Mouse (Mus musculus): ENCODE measurements at regions not wholly inside any gene's neighbourhood (a gene's known extent, or its start where the extent isn't known, plus 50 kb on each side); places are given as distances from the start of the nearest gene placed in this dataset.

DNA sequence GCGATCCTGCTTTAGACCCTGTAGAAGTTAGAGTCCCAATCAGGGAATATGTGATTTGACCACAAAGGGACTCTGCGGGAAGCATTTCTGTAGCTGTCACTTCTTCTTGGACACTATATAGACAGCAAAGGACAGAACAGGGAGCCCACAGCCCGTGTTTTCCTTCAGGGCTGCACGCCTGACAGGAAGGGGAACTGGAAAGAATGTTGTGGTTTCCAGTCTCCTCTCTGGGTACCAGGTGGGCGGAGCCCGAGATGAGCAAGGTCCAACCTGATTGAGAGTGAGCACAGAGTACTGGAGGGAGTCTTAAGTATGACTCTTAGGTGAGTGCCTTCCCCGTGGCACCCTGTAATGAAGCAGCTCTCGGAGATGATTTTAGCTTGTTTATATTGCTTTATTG lies 346.8 kb upstream of the Gm10131 start:
- Histone ChIP-seq H3K9ac (ENCODE audit: low read depth, low read length) (no peak overlapping the region), H3K4me3 (ENCODE audit: low read length) (no peak overlapping the region), H3K36me3 (ENCODE audit: control insufficient read depth, insufficient read depth, low read length) (no peaks in the 10 kb centered on the region), H3K4me2 (replicated peaks; ENCODE audit: low read depth, low read length) (no peak overlapping the region), H3K27me3 (ENCODE audit: control insufficient read depth, insufficient read depth, low read length) (no peaks in the 10 kb centered on the region), H3K4me1 (ENCODE audit: control insufficient read depth, insufficient read depth, low read length) (no peaks in the 10 kb centered on the region; the same call in 1 of the 2 replicates), H3K27ac (ENCODE audit: low read depth, low read length) (no peak overlapping the region), H3K9me3 (ENCODE audit: control insufficient read depth, low read length) (no peaks in the 10 kb centered on the region)
- no peak for ATAC-seq (ENCODE audit: low FRiP score, low TSS enrichment)
- 91% methylated on average over 8 of the region's 8 CpGs for WGBS

DNA sequence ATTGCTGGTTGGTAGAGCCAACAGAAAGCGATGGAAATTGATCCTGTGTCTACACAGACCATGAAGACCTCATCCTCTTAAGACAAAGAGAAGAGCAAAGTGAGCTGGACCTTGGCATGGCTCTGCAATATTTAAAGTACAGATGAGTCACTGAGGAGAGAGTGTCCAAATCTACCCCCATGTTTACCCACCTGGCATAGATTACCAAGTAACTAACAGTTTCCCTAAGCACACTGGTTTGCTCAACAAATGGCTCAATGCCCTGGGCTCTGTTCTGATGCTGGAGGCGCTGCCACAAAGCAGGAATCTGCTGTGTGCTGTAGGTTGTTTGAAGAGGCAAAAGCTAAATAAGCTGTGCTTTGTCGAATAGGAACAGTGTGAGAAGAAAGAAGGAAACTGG lies 345.0 kb upstream of the Gm10131 start:
- Histone ChIP-seq H3K4me3 (ENCODE audit: low read length) (no peak overlapping the region), H3K27ac (ENCODE audit: low read depth, low read length) (no peak overlapping the region), H3K36me3 (ENCODE audit: control insufficient read depth, insufficient read depth, low read length) (no peaks in the 10 kb centered on the region), H3K4me1 (ENCODE audit: control insufficient read depth, insufficient read depth, low read length) (no peaks in the 10 kb centered on the region), H3K4me2 (replicated peaks; ENCODE audit: low read depth, low read length) (no peak overlapping the region), H3K9me3 (ENCODE audit: control insufficient read depth, low read length) (no peaks in the 10 kb centered on the region), H3K9ac (ENCODE audit: low read depth, low read length) (no peak overlapping the region), H3K27me3 (ENCODE audit: control insufficient read depth, insufficient read depth, low read length) (no peaks in the 10 kb centered on the region)
- no peak for ATAC-seq (ENCODE audit: low FRiP score, low TSS enrichment)
- 77% methylated on average over 3 of the region's 3 CpGs for WGBS

DNA sequence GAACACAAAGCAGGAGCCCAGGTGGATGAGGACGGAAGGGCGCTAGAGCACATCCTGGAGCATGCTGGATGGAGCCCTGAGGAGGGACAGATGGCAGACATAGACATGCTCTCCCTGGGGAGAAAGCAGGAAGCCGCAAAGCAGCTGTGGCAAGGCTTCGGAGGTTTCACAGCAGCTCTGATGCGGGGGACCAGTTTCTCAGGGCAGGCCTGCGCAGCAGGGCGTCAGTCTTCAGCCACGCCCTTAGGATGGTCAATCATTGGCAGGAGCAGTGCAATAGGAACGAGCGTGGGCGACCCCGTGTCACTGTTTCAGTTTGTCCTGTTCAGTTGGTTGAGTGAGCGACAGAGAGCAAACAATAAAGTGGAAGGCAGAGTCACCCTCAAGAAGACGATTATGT lies 343.8 kb upstream of the Gm10131 start:
- WGBS: 76% methylated on average over 14 of the region's 14 CpGs
- peak; percentile 37; the same call in 1 of the 2 replicates for ATAC-seq (ENCODE audit: low FRiP score, low TSS enrichment)
- Histone ChIP-seq H3K4me1 (ENCODE audit: control insufficient read depth, insufficient read depth, low read length) (no peaks in the 10 kb centered on the region), H3K27ac (ENCODE audit: low read depth, low read length) (no peak overlapping the region), H3K4me3 (ENCODE audit: low read length) (no peak overlapping the region), H3K27me3 (ENCODE audit: control insufficient read depth, insufficient read depth, low read length) (no peaks in the 10 kb centered on the region), H3K9ac (ENCODE audit: low read depth, low read length) (no peak overlapping the region), H3K36me3 (ENCODE audit: control insufficient read depth, insufficient read depth, low read length) (no peaks in the 10 kb centered on the region), H3K9me3 (ENCODE audit: control insufficient read depth, low read length) (no peaks in the 10 kb centered on the region), H3K4me2 (replicated peaks; ENCODE audit: low read depth, low read length) (no peak overlapping the region)

DNA sequence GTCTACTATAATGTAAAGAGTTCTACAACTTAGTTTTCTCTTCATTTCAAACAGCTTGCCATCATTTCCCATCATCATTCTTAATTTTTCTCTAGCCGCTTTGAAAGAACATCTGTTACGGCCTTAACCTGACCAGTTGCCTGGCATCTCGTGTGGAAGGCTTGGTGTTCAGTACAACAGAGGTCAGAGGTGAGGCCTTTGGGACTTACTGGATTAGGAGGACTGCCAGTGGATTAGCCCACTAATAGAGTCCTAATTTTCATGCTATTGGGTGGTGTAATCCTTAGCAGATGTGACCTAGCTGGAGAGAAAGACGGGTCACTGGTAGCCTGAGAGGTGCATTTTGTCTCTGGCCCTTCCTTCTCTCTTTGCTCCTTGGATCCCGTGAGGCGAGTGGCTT lies 341.3 kb upstream of the Gm10131 start:
- H3K27me3 ChIP-seq (ENCODE audit: control insufficient read depth, insufficient read depth, low read length): no peaks in the 10 kb centered on the region
- no peak overlapping the region for H3K9ac ChIP-seq (ENCODE audit: low read depth, low read length)
- H3K4me3 ChIP-seq (ENCODE audit: low read length): no peak overlapping the region
- 94% methylated on average over 6 of the region's 6 CpGs for WGBS
- no peak overlapping the region for H3K4me2 ChIP-seq (replicated peaks; ENCODE audit: low read depth, low read length)
- no peak overlapping the region for H3K27ac ChIP-seq (ENCODE audit: low read depth, low read length)
- no peaks in the 10 kb centered on the region for H3K36me3 ChIP-seq (ENCODE audit: control insufficient read depth, insufficient read depth, low read length)
- no peak for ATAC-seq (ENCODE audit: low FRiP score, low TSS enrichment)
- no peaks in the 10 kb centered on the region for H3K9me3 ChIP-seq (ENCODE audit: control insufficient read depth, low read length)
- peaks cover 6% of the 10 kb centered on the region; the same call in 1 of the 2 replicates for H3K4me1 ChIP-seq (ENCODE audit: control insufficient read depth, insufficient read depth, low read length)

DNA sequence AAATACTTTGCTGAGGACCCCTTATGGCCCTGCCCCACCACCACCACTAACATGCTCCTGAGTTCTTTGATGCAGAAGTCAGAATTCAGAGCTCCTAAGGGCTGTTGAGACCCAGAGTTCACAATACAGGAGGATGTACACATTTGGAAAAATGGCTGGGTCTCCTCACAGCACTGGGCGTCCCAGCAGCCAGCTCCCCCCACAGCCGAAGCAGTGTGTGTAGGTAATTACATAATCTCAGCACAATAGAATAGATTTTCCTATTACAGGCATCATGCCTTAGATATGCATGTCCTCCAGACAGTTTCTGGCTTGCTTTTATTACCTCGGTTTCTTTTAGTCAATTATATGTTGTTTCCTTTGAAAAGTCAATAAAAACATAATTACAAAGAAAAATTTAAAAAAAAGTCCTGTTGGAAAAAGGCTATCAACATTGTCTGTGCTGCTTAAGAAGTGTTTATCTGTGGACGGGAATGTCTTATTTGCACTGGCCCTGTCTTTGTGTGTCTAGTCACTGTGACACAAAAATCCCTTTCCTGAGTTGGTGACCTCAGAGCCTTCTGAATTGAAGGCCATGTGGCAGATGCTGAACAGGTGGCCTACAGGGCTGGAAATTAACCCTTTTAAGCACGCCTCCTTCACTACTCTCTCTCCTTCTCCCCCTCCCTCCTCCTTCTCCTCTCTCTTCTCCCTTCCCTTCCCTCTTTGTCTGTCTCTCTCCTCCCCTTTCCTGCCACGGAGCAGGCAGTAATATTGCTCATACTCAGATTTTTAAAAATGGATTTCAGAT lies 339.9 kb upstream of the Gm10131 start:
- no peak overlapping the region for H3K27ac ChIP-seq (ENCODE audit: low read depth, low read length)
- no peak overlapping the region for H3K4me3 ChIP-seq (ENCODE audit: low read length)
- H3K27me3 ChIP-seq (ENCODE audit: control insufficient read depth, insufficient read depth, low read length): no peaks in the 10 kb centered on the region
- H3K9ac ChIP-seq (ENCODE audit: low read depth, low read length): no peak overlapping the region
- peaks cover 6% of the 10 kb centered on the region; the same call in 1 of the 2 replicates for H3K4me1 ChIP-seq (ENCODE audit: control insufficient read depth, insufficient read depth, low read length)
- no peak overlapping the region for H3K4me2 ChIP-seq (replicated peaks; ENCODE audit: low read depth, low read length)
- H3K9me3 ChIP-seq (ENCODE audit: control insufficient read depth, low read length): no peaks in the 10 kb centered on the region
- WGBS: 43% methylated on average over 6 of the region's 6 CpGs
- no peaks in the 10 kb centered on the region for H3K36me3 ChIP-seq (ENCODE audit: control insufficient read depth, insufficient read depth, low read length)
- ATAC-seq (ENCODE audit: low FRiP score, low TSS enrichment): no peak

DNA sequence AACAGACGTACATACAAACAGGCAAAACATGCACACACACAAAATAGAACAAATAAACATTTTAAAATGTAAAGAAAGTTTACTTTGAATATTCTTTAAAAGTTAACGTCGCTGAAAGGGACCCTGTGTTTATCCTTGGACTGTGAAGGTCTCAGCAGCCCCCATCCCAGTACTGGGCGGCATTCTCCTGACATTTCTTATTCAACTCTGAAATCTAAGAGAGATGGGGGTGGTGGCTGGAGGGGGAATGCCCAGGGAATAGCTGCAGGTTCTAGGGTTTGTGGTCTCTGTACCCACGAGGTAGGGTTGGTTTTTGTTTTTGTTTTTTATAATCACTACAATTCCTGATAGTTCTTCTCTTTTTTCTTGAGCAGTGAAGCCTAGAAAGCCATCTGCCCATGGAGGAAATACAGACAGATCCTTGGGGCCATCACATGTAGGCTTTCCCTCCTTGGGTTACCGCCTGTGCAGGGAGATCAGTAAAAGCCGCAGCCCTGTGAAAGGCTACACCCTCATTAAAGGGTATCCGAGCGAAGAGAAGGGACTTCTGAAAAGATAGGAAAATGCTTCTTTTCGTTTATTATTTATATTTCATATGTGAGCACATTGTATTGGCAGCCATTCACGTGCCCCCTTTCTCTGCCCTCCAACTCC lies 338.0 kb upstream of the Gm10131 start:
- Histone ChIP-seq H3K36me3 (ENCODE audit: control insufficient read depth, insufficient read depth, low read length) (no peaks in the 10 kb centered on the region), H3K9me3 (ENCODE audit: control insufficient read depth, low read length) (no peaks in the 10 kb centered on the region), H3K27ac (ENCODE audit: low read depth, low read length) (no peak overlapping the region), H3K27me3 (ENCODE audit: control insufficient read depth, insufficient read depth, low read length) (no peaks in the 10 kb centered on the region), H3K4me1 (ENCODE audit: control insufficient read depth, insufficient read depth, low read length) (peaks cover 6% of the 10 kb centered on the region; the same call in 1 of the 2 replicates), H3K4me2 (replicated peaks; ENCODE audit: low read depth, low read length) (no peak overlapping the region), H3K9ac (ENCODE audit: low read depth, low read length) (no peak overlapping the region), H3K4me3 (ENCODE audit: low read length) (no peak overlapping the region)
- ATAC-seq (ENCODE audit: low FRiP score, low TSS enrichment): peak; percentile 73
- 53% methylated on average over 11 of the region's 11 CpGs for WGBS

DNA sequence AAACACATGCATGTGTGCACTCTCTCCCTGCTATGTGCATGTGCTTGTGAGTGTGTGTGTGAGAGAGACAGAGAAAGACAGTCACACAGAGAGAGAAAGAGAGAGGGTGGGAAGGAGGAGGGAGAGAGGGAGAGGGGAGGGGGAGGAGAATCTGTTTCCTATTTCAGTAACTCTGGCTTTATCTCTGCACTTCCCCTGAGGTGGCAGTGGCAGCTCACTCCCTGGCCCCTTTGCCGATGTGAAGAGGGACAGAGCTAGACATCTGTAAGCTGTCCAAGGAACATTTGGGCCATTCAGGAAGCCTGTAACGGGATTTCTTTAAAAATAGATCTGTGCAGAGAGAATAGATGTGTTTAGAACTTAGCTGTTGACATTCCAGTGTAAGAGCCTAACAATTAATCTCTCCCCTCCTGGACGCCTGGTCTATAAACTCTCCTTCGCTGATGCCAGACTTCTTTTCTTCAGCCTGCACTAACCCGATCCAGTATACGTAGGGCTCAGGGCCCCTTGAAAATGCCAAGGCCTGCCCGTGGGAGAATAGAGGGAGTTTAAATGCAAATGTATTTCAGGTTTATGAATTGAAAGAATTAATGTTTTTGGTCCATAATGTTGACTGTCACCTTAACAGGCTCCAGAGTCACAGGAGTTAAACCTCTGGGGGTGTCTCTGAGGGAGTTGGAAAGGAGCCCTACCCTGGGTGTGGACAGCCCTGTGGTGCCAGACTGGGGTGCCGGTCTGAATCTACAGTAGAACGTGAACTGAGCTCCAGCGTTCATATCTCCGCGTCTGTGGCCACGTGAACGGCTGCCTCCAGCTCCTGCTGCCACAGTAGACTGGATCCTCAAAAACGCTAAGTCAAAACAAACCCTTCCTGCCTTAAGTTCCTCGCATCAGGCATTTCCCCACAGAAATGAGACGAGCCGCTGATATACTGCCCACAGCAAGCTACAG lies 336.6 kb upstream of the Gm10131 start:
- Histone ChIP-seq H3K9me3 (ENCODE audit: control insufficient read depth, low read length) (no peaks in the 10 kb centered on the region), H3K4me1 (ENCODE audit: control insufficient read depth, insufficient read depth, low read length) (peaks cover 6% of the 10 kb centered on the region; the same call in 1 of the 2 replicates), H3K4me2 (replicated peaks; ENCODE audit: low read depth, low read length) (peak overlapping the region; percentile 4; the same call in 1 of the 2 replicates), H3K36me3 (ENCODE audit: control insufficient read depth, insufficient read depth, low read length) (no peaks in the 10 kb centered on the region), H3K4me3 (ENCODE audit: low read length) (no peak overlapping the region), H3K9ac (ENCODE audit: low read depth, low read length) (no peak overlapping the region), H3K27ac (ENCODE audit: low read depth, low read length) (no peak overlapping the region), H3K27me3 (ENCODE audit: control insufficient read depth, insufficient read depth, low read length) (no peaks in the 10 kb centered on the region)
- ATAC-seq (ENCODE audit: low FRiP score, low TSS enrichment): no peak
- 38% methylated on average over 18 of the region's 18 CpGs for WGBS

DNA sequence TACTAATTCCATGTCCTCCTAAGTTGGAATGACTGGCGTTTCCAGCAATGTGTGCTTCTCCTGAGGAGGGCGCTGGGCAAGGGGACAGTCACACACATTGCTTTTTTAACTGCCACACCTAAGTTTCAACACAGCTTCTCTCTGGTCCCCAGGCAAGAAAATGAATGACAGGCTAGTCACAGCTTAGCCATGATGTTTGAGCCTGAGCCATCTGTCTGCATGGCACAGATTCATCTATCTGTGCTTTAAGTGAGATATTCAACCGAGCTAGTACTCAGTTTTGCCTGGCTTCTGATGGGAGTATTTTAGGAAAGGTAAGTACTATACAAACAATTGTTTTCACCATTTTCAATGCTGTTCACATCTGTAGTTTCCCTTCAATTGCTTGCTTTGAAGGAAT lies 331.2 kb upstream of the Gm10131 start:
- Histone ChIP-seq H3K4me3 (ENCODE audit: low read length) (no peak overlapping the region), H3K27ac (ENCODE audit: low read depth, low read length) (no peak overlapping the region), H3K4me1 (ENCODE audit: control insufficient read depth, insufficient read depth, low read length) (no peaks in the 10 kb centered on the region), H3K36me3 (ENCODE audit: control insufficient read depth, insufficient read depth, low read length) (no peaks in the 10 kb centered on the region), H3K9me3 (ENCODE audit: control insufficient read depth, low read length) (no peaks in the 10 kb centered on the region), H3K4me2 (replicated peaks; ENCODE audit: low read depth, low read length) (no peak overlapping the region), H3K9ac (ENCODE audit: low read depth, low read length) (no peak overlapping the region), H3K27me3 (ENCODE audit: control insufficient read depth, insufficient read depth, low read length) (no peaks in the 10 kb centered on the region)
- ATAC-seq (ENCODE audit: low FRiP score, low TSS enrichment): no peak
- 89% methylated on average over 3 of the region's 3 CpGs for WGBS
